ENCODE assay signal across 15 mouse cellular contexts in genomic region chr13:112000696-112001095, GRCm38 (mm10).
DNase-seq lines count a peak whose midpoint lies in the region; ATAC-seq and TF ChIP-seq lines count a peak whose summit lies in the region.
"Had no signal": no experiment of that assay in that cellular context is flagged by ENCODE, and none has a peak within 500 bp of the region (broad histone marks: within the 10 kb centered on the region; RNA-seq: fewer than 3 reads in every experiment).

No protein-coding gene starts in this region.

- peaks cover 12% of the 10 kb centered on the region for H3K27me3 ChIP-seq in forebrain, embryonic 10.5 days (ENCODE audit: poor library complexity, severe bottlenecking)
- H3K27me3 ChIP-seq in forebrain, embryonic 12.5 days = no peaks in the 10 kb centered on the region
- H3K27me3 ChIP-seq in liver, postnatal 0 days (ENCODE audit: insufficient read depth, low read length) = no peaks in the 10 kb centered on the region
- H3K27me3 ChIP-seq: embryonic facial prominence, embryonic 13.5 days had no signal

- WGBS in forebrain, embryonic 10.5 days = 72% methylated on average over 5 of the region's 5 CpGs
- WGBS in forebrain, embryonic 12.5 days = 41% methylated on average over 5 of the region's 5 CpGs
- WGBS in liver, postnatal 0 days (ENCODE audit: insufficient replicate concordance) = 25% methylated on average over 5 of the region's 5 CpGs

- no peak for DNase-seq in forebrain, embryonic 10.5 days (ENCODE audit: extremely low spot score, low spot score)
- DNase-seq in liver, postnatal 0 days = no peak
- no peak for DNase-seq in liver
- no peak for DNase-seq in right cerebral cortex, postnatal 10 days (ENCODE audit: low spot score in 2 of 2)
- DNase-seq in cerebellum, postnatal 36 days = no peak
- DNase-seq: cerebellum, adult 9-11 months; kidney, adult 8-10 months; liver, embryonic 13.5 days; right cerebral cortex, adult 18-20 months had no signal

- no peak overlapping the region for H3K4me2 ChIP-seq in forebrain, embryonic 12.5 days
- H3K4me2 ChIP-seq in liver, postnatal 0 days (ENCODE audit: low read depth, low read length) = no peak overlapping the region
- H3K4me2 ChIP-seq: embryonic facial prominence, embryonic 13.5 days; liver, embryonic 13.5 days had no signal

- no peak overlapping the region for H3K4me3 ChIP-seq in forebrain, embryonic 10.5 days
- H3K4me3 ChIP-seq in forebrain, embryonic 12.5 days (replicated peaks) = no peak overlapping the region
- H3K4me3 ChIP-seq in liver, postnatal 0 days (ENCODE audit: low read depth, low read length) = no peak overlapping the region
- H3K4me3 ChIP-seq: embryonic facial prominence, embryonic 13.5 days; liver, embryonic 13.5 days had no signal

- TF ChIP-seq CTCF in liver, postnatal 0 days (IDR thresholded peaks at IDR 0.05; ENCODE audit: low read depth) = no peak

- H3K9me3 ChIP-seq in forebrain, embryonic 10.5 days = no peaks in the 10 kb centered on the region
- H3K9me3 ChIP-seq in forebrain, embryonic 12.5 days = no peaks in the 10 kb centered on the region
- H3K9me3 ChIP-seq in liver, postnatal 0 days (ENCODE audit: low read length) = no peaks in the 10 kb centered on the region
- H3K9me3 ChIP-seq: embryonic facial prominence, embryonic 13.5 days; G1E; liver, embryonic 13.5 days had no signal

- no peak overlapping the region for H3K9ac ChIP-seq in forebrain, embryonic 12.5 days
- H3K9ac ChIP-seq in liver, postnatal 0 days (replicated peaks) = no peak overlapping the region
- H3K9ac ChIP-seq: embryonic facial prominence, embryonic 13.5 days; liver, embryonic 13.5 days had no signal

- H3K36me3 ChIP-seq in forebrain, embryonic 10.5 days (replicated peaks) = no peaks in the 10 kb centered on the region
- H3K36me3 ChIP-seq in forebrain, embryonic 12.5 days (replicated peaks) = no peaks in the 10 kb centered on the region
- H3K36me3 ChIP-seq in liver, postnatal 0 days (replicated peaks; ENCODE audit: insufficient read depth, low read length) = no peaks in the 10 kb centered on the region
- H3K36me3 ChIP-seq: embryonic facial prominence, embryonic 13.5 days; G1E; liver, embryonic 13.5 days had no signal

- peaks cover 42% of the 10 kb centered on the region for H3K4me1 ChIP-seq in forebrain, embryonic 10.5 days
- peaks cover 22% of the 10 kb centered on the region for H3K4me1 ChIP-seq in forebrain, embryonic 12.5 days
- peaks cover 39% of the 10 kb centered on the region for H3K4me1 ChIP-seq in liver, postnatal 0 days (ENCODE audit: insufficient read depth)

- no peak for TF ChIP-seq EP300 in liver, postnatal 0 days (IDR thresholded peaks at IDR 0.05; ENCODE audit: low read depth)

- ATAC-seq in forebrain, embryonic 12.5 days (ENCODE audit: low FRiP score) = no peak
- no peak for ATAC-seq in liver, postnatal 0 days
- peak; percentile 3 for ATAC-seq in activated CD4-positive, CD25-positive, alpha-beta regulatory T cell, adult 4 months
- peak; percentile 20 for ATAC-seq in inflammation-experienced regulatory T-cells, adult 6 months

- H3K27ac ChIP-seq in forebrain, embryonic 10.5 days = peak overlapping the region; percentile 71
- no peak overlapping the region for H3K27ac ChIP-seq in forebrain, embryonic 12.5 days
- peak overlapping the region; percentile 81 for H3K27ac ChIP-seq in liver, postnatal 0 days (ENCODE audit: low read depth)
- H3K27ac ChIP-seq: embryonic facial prominence, embryonic 13.5 days; liver, embryonic 13.5 days; macrophage had no signal

Comparison
In these comparisons a context has a peak if more than half of its experiments do, and no peak if none do; other contexts are left out.
1. ATAC-seq: peak in activated CD4-positive, CD25-positive, alpha-beta regulatory T cell, adult 4 months (single experiment) and inflammation-experienced regulatory T-cells, adult 6 months (single experiment); none in forebrain, embryonic 12.5 days (single experiment) and liver, postnatal 0 days (single experiment).